Mouse (Mus musculus): ENCODE measurements around the gene Pgf. TPM values are rescaled to one million over a fixed set of nuclear protein-coding genes. Genes with fewer than 3 reads are reported as not detected.
"Not testable (repeated sequence)": the region's sequence is repeated elsewhere in the genome, so short reads cannot be mapped to it uniquely, and the experiment has no call there.

Gene Pgf
- polyA plus RNA-seq, 1 experiment from 2014 or later, result 0.11 TPM

DNA sequence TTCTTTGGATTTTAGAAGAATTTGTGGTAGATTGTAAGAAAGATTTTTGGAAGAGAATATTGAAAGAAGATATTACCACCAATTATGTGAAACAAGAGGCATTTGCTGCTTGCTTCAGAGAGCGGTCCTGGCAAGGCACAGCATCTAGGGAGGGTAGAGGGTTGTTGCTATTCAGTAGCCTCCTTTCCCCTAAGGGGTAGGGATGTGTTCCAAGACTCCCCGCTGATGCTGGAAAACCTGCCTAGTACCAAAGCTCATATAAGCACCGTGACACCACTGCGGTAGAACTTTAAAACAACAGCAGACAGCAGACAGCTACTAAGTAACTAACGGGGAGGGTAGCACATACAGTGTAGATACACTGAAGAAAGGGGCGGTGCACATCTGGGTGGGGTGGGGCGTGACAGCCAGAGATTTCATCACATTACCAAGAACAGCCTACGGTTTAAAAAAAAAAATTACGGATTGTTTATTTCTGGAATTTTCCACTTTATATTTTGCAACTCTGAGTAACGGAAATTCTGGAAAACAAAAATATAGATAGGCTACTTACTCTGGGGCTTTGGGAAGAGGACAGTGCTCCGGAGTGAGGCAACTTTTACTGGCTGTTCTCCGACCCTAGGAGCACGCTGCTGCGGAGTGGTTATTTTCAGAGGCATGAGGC lies 19.7 kb downstream of the Pgf start:
- no peaks in the 10 kb centered on the region for H3K36me3 ChIP-seq (ENCODE audit: inconsistent target)
- 90% methylated on average over 14 of the region's 14 CpGs for WGBS (ENCODE audit: missing documents)

DNA sequence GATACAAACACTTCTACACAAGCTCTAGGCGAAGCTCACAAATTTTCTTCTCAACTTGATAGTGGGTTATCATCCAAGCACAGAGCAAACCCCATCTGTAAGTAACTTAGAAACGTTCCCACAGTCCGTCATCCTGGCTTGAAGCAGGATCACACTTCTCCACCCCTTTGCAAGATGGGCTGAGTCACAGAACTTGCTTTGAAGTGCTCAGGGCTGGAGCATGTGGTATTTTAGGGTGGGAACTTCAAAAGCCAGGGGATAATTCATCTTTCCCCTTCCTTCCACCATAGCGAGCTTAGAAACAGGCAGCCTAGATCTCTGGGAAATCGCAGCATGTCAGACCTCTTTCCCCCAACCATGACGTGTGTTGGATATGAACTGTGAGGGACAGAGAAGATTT lies 21.3 kb downstream of the Pgf start:
- no peak overlapping the region for H3K4me3 ChIP-seq (ENCODE audit: inconsistent target)
- H3K27ac ChIP-seq, result no peak overlapping the region
- WGBS (ENCODE audit: missing documents), result 47% methylated on average over 6 of the region's 6 CpGs
- no peaks in the 10 kb centered on the region for H3K36me3 ChIP-seq (ENCODE audit: inconsistent target)
- no peaks in the 10 kb centered on the region for H3K79me2 ChIP-seq (ENCODE audit: inconsistent target)

More for the DNA sequence above, 19.7 kb downstream of the Pgf start:
- Histone ChIP-seq H3K4me3 (ENCODE audit: inconsistent target) (no peak overlapping the region), H3K27ac (no peak overlapping the region), H3K79me2 (ENCODE audit: inconsistent target) (no peaks in the 10 kb centered on the region)

DNA sequence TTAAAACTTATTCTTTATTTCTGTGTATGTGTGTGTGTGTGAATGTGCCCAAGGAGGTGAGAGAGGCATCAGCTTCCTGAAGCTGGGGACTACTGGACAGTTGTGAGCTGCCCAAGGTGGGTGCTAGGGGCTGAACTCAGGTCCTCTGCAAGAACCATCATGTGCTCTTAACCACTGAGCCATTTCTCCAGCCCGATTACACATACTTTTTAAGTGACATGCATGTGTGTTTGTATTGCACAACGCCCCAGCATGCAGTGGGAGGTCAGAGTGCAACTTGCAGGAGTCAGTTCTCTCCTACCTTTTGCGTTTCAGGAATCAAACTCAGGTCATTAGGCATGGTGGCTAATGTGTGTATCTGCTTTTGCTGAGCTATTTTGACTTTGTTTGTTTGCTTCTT lies 24.6 kb downstream of the Pgf start:
- H3K27ac ChIP-seq, result no peak overlapping the region
- 51% methylated on average over 3 of the region's 3 CpGs for WGBS (ENCODE audit: missing documents)
- H3K36me3 ChIP-seq (ENCODE audit: inconsistent target), result no peaks in the 10 kb centered on the region
- H3K79me2 ChIP-seq (ENCODE audit: inconsistent target), result no peaks in the 10 kb centered on the region
- no peak overlapping the region for H3K4me3 ChIP-seq (ENCODE audit: inconsistent target)

DNA sequence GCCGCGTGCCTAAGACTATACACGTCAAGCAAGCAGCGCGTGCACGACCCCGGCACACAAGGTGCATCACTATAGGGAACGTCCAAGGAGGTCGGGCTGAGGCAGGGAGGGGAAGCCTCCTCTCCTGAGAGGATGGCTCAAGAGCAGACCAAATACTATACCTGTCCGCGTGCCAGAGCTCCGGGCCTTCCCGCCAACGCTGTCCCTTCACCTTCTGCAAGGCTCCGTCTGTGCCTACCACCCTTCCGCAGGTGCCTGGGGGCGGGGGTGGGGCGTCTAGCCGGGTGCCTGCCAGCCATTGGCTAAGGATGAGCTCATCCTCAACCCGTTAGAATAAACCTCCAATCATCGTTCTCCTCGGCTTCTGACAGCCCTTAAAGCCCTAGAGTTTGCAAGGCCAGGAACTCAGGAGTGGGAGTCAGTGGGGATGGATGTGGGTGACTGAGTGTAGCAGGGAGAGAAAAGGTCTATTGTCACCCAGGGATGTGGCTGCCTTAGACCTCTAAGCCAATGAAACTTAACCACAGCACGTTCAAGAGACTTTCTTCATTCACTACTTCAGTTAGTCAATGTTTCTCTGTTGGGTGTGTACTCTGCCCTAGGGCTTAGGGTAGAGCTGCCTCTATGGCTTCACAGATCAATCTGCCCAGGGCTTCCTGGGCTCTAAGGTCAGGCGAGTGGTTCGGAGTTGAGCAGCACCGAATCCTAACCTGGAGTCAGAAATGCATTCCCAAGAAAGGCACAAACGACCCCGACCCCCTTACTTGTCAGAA lies 26.4 kb downstream of the Pgf start, which contains the start of gene Rps6kl1:
TSS of gene Rps6kl1 (minus strand) at position 263 of the 773 bp plus-strand sequence.
- H3K79me2 ChIP-seq (ENCODE audit: inconsistent target), result no peaks in the 10 kb centered on the region
- no peak within 1 kb of the TSS for H3K27ac ChIP-seq
- H3K4me3 ChIP-seq (ENCODE audit: inconsistent target), result no peak within 1 kb of the TSS
- 26% methylated on average over 28 of the region's 28 CpGs for WGBS (ENCODE audit: missing documents)
- no peaks in the 10 kb centered on the region for H3K36me3 ChIP-seq (ENCODE audit: inconsistent target)

DNA sequence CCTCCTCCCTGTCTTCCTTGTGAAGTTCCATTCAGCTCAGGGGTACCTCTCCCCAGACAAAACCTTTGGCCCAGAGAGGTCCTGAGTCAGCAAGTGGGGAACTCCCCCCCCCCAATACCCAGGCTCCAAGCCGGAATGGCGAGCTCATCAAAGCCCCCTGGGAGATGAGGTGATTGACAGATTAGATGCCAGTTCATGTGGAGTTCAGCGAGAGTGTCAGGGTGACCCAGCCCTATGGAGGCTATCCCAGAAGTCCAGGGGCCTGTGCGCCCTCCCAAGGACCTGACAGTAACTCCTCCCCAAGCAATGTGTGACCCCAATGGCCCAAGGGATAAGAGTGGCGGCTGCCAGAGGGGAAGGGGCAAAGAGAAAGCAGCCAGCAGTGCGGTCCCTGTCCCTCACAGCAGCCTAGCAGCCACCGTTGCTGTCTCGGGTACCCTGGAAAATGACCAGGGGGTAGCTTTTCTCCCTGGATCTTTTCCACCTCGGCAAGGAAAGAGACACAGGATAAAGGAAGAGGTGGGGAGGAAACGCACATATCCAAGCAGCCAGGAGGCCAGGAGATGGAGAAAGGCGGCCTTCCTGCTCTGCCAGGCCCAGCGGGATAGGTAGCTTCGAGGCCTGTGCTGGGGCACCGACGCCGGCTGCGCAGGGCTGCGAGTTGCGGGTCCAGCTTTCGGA lies 27.1 kb downstream of the Pgf start:
- no peaks in the 10 kb centered on the region for H3K79me2 ChIP-seq (ENCODE audit: inconsistent target)
- WGBS (ENCODE audit: missing documents), result 49% methylated on average over 20 of the region's 20 CpGs
- no peak overlapping the region for H3K27ac ChIP-seq
- no peaks in the 10 kb centered on the region for H3K36me3 ChIP-seq (ENCODE audit: inconsistent target)
- no peak overlapping the region for H3K4me3 ChIP-seq (ENCODE audit: inconsistent target)

DNA sequence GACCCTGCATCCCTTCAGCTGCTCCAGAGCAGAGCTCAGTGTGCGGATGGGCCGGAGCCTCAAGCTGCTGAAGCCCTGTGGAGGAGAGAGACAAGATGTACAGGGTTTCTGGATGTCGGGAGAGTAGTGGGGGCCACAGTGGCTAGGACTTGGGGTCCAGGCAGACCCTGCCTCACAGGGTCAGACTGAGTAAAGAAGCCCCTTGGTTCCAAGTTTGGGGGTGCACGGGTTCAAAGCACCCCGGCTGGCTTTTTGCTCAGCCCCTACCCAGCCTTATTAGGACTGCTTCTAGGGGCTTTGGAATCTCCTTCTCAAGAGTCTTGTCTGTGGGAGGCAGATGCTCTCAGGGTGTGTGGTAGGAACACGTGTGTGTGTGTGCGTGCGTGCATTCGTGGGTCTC lies 30.7 kb downstream of the Pgf start:
- Histone ChIP-seq H3K36me3 (ENCODE audit: inconsistent target) (no peaks in the 10 kb centered on the region), H3K79me2 (ENCODE audit: inconsistent target) (no peaks in the 10 kb centered on the region), H3K4me3 (ENCODE audit: inconsistent target) (no peak overlapping the region), H3K27ac (no peak overlapping the region)
- 89% methylated on average over 9 of the region's 9 CpGs for WGBS (ENCODE audit: missing documents)

DNA sequence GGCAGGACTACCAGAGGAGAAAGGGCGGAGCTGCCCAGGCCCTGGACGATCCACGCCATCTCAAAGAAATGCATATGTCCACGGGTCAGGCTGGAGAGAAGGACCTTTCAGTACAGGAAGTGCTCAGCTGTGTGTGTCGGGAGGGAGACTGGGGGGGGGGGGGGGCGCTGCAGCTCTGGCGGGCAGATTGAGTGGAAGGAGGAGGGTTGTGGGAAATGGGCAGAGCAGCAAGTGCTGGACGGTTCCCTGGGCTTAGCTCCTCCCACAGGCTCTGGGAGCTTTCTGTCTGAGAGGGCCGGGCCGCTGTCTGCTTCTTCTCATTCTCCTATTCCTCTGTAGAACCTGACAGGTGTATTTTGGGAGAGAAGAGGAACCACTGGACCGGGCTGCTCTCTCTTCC lies 31.2 kb downstream of the Pgf start:
- Histone ChIP-seq H3K36me3 (ENCODE audit: inconsistent target) (no peaks in the 10 kb centered on the region), H3K4me3 (ENCODE audit: inconsistent target) (no peak overlapping the region), H3K79me2 (ENCODE audit: inconsistent target) (no peaks in the 10 kb centered on the region), H3K27ac (no peak overlapping the region)
- 37% methylated on average over 9 of the region's 11 CpGs for WGBS (ENCODE audit: missing documents)

DNA sequence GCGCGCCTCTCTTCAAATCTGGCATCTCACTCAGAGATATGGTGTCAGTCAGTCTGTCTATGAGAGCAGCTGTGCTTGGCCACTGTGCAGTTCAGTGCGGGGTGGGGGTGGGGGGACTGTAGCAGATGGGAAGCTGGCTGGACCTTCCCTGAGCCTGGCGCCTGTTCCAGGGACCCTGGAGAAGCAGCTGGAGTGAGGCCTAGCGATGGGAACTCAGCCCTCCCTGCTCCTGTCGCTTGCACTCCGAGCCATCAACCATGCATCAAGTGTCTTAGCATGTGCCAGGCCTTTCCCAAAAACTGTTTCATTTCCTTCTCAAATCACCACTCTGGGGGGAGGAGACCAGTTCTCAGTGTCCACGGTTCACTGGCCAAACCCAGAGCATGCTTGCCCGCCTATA lies 32.0 kb downstream of the Pgf start:
- Histone ChIP-seq H3K4me3 (ENCODE audit: inconsistent target) (no peak overlapping the region), H3K36me3 (ENCODE audit: inconsistent target) (no peaks in the 10 kb centered on the region)

DNA sequence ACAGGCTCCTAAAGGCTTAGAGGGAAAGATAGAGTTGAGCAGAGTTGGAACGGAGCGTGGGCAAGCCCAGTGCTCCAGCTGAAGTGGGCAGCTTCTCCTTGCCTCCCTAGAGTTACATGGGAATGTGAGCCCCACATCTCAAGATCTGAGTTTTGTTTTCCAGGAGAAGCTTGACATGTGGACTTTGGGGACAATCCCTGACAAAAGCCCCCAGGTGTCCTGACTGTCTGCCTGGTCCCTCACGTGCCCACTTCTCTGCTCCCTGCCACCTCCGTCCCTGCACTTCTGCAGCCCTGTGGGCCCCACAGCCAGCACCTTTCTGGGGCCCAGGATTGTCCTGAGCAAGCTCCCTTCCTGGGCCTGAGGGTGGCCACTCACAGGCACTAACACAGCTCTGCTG lies 32.8 kb downstream of the Pgf start:
- WGBS (ENCODE audit: missing documents), result 95% methylated on average over 4 of the region's 4 CpGs
- Histone ChIP-seq H3K36me3 (ENCODE audit: inconsistent target) (no peaks in the 10 kb centered on the region), H3K27ac (no peak overlapping the region), H3K79me2 (ENCODE audit: inconsistent target) (no peaks in the 10 kb centered on the region), H3K4me3 (ENCODE audit: inconsistent target) (no peak overlapping the region)

More for the DNA sequence above, 32.0 kb downstream of the Pgf start:
- H3K27ac ChIP-seq, result no peak overlapping the region
- no peaks in the 10 kb centered on the region for H3K79me2 ChIP-seq (ENCODE audit: inconsistent target)
- WGBS (ENCODE audit: missing documents), result 89% methylated on average over 8 of the region's 9 CpGs

DNA sequence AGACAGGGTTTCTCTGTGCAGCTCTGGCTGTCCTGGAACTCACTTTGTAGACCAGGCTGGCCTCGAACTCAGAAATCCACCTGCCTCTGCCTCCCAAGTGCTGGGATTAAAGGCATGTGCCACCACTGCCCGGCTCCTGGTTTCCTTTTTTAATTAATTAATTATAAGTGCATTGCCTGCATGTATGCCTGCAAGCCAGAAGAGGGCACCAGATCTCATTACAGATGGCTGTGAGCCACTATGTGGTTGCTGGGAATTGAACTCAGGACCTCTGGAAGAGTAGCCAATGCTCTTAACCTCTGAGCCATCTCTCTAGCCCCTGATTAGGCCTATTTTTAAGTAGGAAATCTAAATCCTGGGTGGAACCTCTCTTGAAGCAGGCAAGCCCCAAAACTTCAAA lies 33.3 kb downstream of the Pgf start:
- not testable (repeated sequence) for H3K79me2 ChIP-seq (ENCODE audit: inconsistent target); H3K36me3 ChIP-seq (ENCODE audit: inconsistent target); H3K27ac ChIP-seq; H3K4me3 ChIP-seq (ENCODE audit: inconsistent target)
- WGBS (ENCODE audit: missing documents), result 30% methylated on average over 1 of the region's 2 CpGs

DNA sequence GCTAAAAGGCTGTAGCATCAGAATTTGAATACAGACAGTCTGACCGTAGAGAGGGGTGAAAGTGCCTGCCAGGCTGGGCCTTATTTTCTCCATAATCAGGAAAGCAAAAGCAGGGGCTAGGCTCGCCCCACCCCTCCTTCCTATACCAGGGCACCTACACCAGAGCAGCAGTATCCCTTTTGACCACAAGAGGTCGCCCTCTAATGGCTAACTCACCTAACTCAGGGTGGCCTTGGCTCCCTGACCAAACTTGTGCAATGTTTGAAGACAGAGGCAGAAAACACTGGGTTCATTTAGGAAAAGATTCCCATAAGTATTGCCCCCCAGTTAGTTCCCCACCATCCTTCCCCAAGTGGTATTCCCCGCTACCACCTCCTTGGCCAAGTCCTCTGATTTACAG lies 34.8 kb downstream of the Pgf start:
- Histone ChIP-seq H3K36me3 (ENCODE audit: inconsistent target) (no peaks in the 10 kb centered on the region), H3K27ac (no peak overlapping the region), H3K79me2 (ENCODE audit: inconsistent target) (no peaks in the 10 kb centered on the region), H3K4me3 (ENCODE audit: inconsistent target) (no peak overlapping the region)
- WGBS (ENCODE audit: missing documents), result 29% methylated on average over 4 of the region's 4 CpGs

DNA sequence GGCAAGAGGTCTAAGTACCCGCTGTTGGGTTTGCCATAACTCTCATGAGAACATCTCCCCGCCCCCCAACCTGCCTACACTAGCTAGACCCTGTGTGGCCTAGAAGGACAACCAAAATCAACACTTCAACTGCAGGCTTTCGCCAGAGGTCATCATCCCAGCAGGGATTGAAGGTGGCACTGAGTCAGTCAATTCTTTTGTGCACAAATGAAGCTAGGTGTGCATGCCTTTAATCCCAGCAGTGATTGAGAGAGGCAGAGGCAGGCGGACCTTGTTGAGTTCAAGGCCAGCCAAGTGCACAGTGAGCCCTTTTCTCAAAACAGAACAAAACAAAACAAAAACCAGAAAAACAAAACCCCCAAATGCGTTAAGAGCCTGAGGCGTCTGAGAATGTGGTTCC lies 36.5 kb downstream of the Pgf start:
- Histone ChIP-seq H3K4me3 (ENCODE audit: inconsistent target) (no peak overlapping the region), H3K79me2 (ENCODE audit: inconsistent target) (no peaks in the 10 kb centered on the region), H3K27ac (no peak overlapping the region), H3K36me3 (ENCODE audit: inconsistent target) (no peaks in the 10 kb centered on the region)
- WGBS (ENCODE audit: missing documents), result 87% methylated on average over 6 of the region's 6 CpGs

DNA sequence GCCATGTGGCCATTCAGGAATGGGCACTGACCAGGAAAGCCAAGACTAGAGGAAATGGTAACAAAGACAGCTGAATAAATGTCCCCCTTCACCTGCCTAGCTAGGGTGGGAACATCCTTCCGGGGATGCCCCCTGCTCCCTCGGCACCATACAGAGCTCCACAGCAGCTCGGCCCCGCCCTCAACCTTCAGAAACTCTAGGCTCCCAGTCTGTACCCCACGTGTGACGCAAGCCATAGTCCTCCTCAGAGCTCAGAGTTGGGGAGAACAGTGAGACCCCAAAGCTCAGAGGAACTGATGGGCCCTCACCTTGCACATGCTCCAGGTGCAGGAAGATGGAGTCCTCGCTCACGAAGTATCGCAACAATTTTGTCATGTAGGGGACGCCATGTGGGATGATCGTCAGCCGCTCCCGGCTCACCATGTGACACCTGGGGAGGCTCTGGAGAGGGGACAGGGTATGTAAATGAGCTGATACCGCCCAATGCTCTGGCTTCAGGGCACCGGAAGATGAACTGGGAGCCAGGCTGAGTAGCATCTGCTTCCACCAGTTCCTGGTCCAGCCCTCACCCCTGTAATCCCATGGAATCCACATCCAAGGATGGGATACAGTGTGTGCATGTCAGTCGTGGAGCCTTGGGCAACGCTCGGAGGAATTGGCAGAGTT lies 37.4 kb downstream of the Pgf start:
- Histone ChIP-seq H3K4me3 (ENCODE audit: inconsistent target) (no peak overlapping the region), H3K27ac (no peak overlapping the region), H3K79me2 (ENCODE audit: inconsistent target) (no peaks in the 10 kb centered on the region), H3K36me3 (ENCODE audit: inconsistent target) (no peaks in the 10 kb centered on the region)
- WGBS (ENCODE audit: missing documents), result 62% methylated on average over 18 of the region's 18 CpGs

DNA sequence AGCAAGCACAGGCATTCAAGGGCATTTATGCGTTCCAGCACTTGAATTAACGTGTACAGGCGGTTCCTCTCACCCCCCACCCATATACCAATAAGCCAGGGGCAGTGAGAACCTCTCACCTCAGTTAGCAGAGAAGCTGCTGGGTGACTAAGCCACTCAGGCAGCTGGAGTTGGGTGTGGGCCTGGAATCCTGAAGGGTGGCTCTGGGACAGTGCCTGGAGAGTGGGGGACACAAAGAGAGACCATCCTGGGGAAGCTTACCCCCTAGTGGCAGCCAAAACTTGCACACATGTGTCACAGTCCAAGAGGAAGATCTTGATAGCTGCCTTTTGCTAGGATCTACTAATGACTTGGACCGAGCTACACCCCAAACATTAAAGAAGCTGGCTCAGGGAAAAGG lies 41.0 kb downstream of the Pgf start:
- 86% methylated on average over 4 of the region's 4 CpGs for WGBS (ENCODE audit: missing documents)
- Histone ChIP-seq H3K27ac (no peak overlapping the region), H3K36me3 (ENCODE audit: inconsistent target) (peaks cover 22% of the 10 kb centered on the region; the same call in 1 of the 2 replicates), H3K79me2 (ENCODE audit: inconsistent target) (no peaks in the 10 kb centered on the region), H3K4me3 (ENCODE audit: inconsistent target) (no peak overlapping the region)

Measured in macrophage (primary cell).